Mouse (Mus musculus) forebrain, embryonic 10.5 days (tissue): ENCODE measurements around the gene Paf1. TPM values are rescaled to one million over a fixed set of nuclear protein-coding genes. Genes with fewer than 3 reads are reported as not detected.

Experiments used
- DNase-seq: peaks from one replicate; pipeline ENCODE4 v3.0.0-alpha.2; 2017; ENCODE audit warnings: low spot score; ENCODE audit errors: extremely low spot score
- H3K27ac ChIP-seq: fragments of 300-500 bp; sonication (generic); 2 replicates; pipeline ENCODE4 v1.5.1; 2016; ENCODE audit warnings: mild to moderate bottlenecking
- H3K27me3 ChIP-seq: fragments of 300-500 bp; sonication (generic); 2 replicates; pipeline ENCODE4 v1.6.1; 2016; ENCODE audit warnings: mild to moderate bottlenecking; ENCODE audit not compliant: poor library complexity, severe bottlenecking
- H3K36me3 ChIP-seq: fragments of 300-500 bp; sonication (generic); replicated peaks from 2 replicates; pipeline ENCODE4 v1.6.1; 2016; ENCODE audit warnings: mild to moderate bottlenecking, moderate library complexity
- H3K4me1 ChIP-seq: fragments of 300-500 bp; sonication (generic); 2 replicates; pipeline ENCODE4 v1.6.1; 2016
- H3K4me3 ChIP-seq: fragments of 300-500 bp; sonication (generic); 2 replicates; pipeline ENCODE4 v1.5.1; 2016; ENCODE audit warnings: mild to moderate bottlenecking, moderate library complexity
- H3K9me3 ChIP-seq: fragments of 300-500 bp; sonication (generic); 2 replicates; pipeline ENCODE4 v1.6.1; 2016; ENCODE audit warnings: mild to moderate bottlenecking, moderate library complexity
- WGBS: fragments of 180-500 bp; shearing (Covaris S2); methylation state at CpG from one replicate; pipeline ENCODE4 v1.1.7; 2016; 5-methylcytosine and 5-hydroxymethylcytosine counted together
- polyA plus RNA-seq: library from polyadenylated mRNA; unstranded; fragments of >200 nt; fragmentation: Nextera tagmentation; extraction: Ambion mirVana; gene quantifications from 2 replicates; pipeline ENCODE4 v1.2.1, GENCODE M21; 2016

Paf1 gene
- polyA plus RNA-seq, 1 experiment from 2014 or later, result 82.3 TPM

DNA sequence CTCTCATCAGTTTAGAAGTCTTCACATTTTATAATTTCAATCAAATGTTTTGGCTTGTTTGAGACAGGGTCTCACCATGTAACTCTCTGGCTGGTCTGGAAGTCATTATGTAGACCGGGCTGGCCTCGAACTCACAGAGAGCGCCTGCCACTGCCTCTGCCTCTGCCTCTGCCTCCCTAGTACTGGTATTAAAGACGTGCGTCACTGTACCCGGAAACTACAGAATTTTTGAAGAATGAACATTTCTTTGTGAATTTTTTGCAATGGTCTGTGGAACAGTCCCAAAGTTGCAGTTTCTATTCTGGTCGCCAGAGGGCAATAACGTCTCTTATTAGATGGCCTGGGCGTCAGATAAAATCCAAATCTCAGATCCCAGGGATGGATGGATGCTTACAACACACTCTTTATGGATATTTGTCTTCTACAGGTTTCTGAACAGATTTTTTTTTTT is 19.6 kb upstream of the Paf1 start:
- under 1% methylated on average over 9 of the region's 9 CpGs for WGBS
- H3K27ac ChIP-seq, result peak overlapping the region; percentile 98
- H3K27me3 ChIP-seq, result peaks cover 11% of the 10 kb centered on the region
- peaks cover 72% of the 10 kb centered on the region for H3K4me1 ChIP-seq
- peak overlapping the region; percentile 90 for H3K4me3 ChIP-seq
- H3K9me3 ChIP-seq, result no peaks in the 10 kb centered on the region
- peak; percentile 78 for DNase-seq
- peaks cover 32% of the 10 kb centered on the region for H3K36me3 ChIP-seq

DNA sequence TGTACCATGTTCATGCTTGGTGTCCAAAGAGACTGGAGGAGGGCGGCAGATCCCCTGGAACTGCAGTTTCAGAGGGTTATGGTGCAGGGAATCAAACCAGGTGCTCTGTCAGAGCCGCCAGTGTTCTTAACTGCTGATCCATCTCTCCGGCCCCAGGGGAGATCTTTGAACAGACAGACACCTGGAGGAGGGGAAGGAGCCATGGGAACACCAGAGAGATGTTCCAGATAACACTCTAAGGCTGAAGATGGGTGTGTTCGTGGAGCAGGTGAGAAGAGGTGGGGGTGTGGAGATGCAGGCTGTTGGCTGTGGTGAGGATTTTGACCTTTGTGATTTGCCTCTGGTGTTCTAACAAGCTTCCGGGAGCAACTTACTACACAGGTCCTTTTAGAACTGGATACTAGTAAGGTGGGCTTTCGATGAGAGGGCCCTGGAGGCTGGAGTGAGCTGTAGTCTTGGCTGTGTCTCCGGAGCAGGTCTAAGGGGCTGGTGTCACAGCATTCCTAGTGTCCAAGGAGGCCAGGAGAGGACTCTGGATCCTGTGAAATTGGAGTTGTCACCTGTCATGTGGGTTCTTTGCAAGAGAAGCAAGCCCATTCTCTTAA is 18.8 kb upstream of the Paf1 start:
- Histone ChIP-seq H3K4me1 (peaks cover 74% of the 10 kb centered on the region), H3K36me3 (peaks cover 25% of the 10 kb centered on the region), H3K27ac (peak overlapping the region; percentile 90; the same call in 1 of the 2 replicates), H3K9me3 (no peaks in the 10 kb centered on the region), H3K4me3 (0 out of 2 replicates have a peak overlapping the region, but pooled peaks have one; percentile 5), H3K27me3 (peaks cover 14% of the 10 kb centered on the region)
- DNase-seq, result no peak
- 80% methylated on average over 7 of the region's 7 CpGs for WGBS

DNA sequence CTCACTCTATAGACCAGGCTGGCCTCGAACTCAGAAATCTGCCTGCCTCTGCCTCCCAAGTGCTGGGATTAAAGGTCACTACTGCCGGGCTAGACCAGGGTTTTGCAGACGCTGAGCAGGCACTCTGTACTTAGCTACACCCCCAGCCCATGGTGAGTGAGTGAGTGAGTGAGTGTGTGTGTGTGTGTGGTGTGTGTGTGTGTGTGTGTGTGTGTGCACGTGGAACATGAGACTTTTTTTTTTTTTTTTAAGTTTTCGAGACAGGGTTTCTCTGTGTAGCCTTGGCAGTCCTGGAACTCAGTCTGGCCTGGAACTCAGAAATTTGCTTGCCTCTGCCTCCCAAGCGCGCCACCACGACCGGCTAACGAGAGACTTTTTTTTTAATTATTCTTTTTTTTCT is 18.1 kb upstream of the Paf1 start:
- WGBS, result 89% methylated on average over 10 of the region's 10 CpGs
- no peak for DNase-seq
- H3K27me3 ChIP-seq, result peaks cover 14% of the 10 kb centered on the region
- peaks cover 18% of the 10 kb centered on the region for H3K36me3 ChIP-seq
- no peaks in the 10 kb centered on the region for H3K9me3 ChIP-seq
- H3K4me3 ChIP-seq, result peak overlapping the region; percentile 69
- peak overlapping the region; percentile 90 for H3K27ac ChIP-seq
- peaks cover 74% of the 10 kb centered on the region for H3K4me1 ChIP-seq

DNA sequence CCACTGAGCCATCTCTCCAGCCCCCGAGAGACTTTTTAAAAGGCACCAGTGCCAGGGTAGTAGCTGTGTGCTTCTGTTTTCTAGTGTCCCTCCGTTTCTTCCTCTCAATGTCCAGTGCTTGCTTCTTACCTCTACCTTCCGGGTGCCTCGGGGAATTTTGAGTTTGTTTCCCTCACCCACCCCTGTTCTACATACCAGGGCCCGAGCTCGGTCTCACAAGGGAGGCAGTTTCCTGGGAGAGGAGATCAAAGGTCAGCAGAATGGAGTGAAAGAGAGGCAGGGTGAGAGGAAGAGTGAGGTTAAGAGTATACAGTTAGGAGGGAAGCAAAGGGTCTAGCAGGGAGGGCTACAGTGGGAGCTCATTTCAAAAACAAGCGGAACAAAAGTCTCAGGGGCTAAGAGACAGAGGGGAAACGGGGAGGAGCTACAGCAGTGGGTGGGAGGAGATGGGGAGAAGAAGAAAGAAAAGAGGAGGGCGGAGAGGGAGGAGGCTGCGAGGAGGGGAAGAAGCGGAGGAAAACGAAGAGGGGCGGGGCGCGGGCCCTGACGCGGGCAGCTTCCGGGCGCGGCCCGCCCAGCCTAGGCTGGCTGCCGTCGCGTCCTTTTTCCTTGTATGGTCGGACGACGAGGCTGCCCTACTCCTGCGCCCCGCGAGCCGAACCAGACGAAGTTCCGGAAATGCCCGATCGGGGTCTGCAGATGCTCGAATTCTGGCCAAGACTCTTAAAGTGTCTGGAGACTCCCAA is 17.4 kb upstream of the Paf1 start:
- Histone ChIP-seq H3K36me3 (peaks cover 11% of the 10 kb centered on the region), H3K27me3 (peaks cover 14% of the 10 kb centered on the region), H3K9me3 (no peaks in the 10 kb centered on the region), H3K4me3 (peak overlapping the region; percentile 69), H3K27ac (peak overlapping the region; percentile 90), H3K4me1 (peaks cover 74% of the 10 kb centered on the region)
- DNase-seq, result peak; percentile 90
- under 1% methylated on average over 36 of the region's 36 CpGs for WGBS

DNA sequence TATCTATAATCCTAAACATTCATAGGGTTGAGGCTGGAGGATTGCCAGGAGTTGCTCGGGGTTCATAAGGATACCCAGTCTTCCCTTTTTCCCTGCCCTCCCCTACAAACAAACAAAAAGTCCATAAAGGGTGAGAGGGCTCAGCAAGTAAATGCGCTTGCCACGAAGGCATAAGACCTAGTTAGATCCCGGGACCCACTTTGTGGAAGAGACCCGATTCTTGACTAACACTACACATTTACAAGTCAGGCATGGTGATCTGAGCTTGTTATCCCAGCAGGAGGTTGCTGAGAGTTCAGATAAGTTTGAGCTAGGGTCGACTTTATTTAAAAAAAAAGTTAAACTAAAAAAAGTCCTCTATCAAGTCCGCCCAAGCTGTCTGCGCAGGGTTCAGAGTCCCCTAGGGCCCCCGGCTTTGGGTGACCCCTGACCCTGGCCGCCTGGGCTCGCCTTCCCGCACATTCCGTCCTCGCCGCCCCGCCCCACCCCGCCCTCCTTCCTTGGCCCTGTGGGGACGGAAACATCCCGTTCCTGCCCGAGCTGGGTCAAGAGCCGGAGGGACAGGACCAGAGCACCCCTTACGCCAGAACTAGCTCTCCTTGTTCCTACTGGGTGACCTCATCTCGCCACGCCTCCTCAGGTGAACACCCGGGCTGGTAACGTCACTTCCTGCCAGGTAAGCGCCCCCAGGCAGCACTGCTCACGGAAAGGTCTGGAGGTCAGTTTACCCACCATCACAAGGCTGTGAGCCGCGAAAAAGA is 16.6 kb upstream of the Paf1 start:
- Histone ChIP-seq H3K4me1 (peaks cover 74% of the 10 kb centered on the region), H3K4me3 (peak overlapping the region; percentile 69), H3K27me3 (peaks cover 14% of the 10 kb centered on the region), H3K27ac (peak overlapping the region; percentile 90), H3K36me3 (peaks cover 9% of the 10 kb centered on the region), H3K9me3 (no peaks in the 10 kb centered on the region)
- 2% methylated on average over 30 of the region's 30 CpGs for WGBS
- DNase-seq, result peak; percentile 55

DNA sequence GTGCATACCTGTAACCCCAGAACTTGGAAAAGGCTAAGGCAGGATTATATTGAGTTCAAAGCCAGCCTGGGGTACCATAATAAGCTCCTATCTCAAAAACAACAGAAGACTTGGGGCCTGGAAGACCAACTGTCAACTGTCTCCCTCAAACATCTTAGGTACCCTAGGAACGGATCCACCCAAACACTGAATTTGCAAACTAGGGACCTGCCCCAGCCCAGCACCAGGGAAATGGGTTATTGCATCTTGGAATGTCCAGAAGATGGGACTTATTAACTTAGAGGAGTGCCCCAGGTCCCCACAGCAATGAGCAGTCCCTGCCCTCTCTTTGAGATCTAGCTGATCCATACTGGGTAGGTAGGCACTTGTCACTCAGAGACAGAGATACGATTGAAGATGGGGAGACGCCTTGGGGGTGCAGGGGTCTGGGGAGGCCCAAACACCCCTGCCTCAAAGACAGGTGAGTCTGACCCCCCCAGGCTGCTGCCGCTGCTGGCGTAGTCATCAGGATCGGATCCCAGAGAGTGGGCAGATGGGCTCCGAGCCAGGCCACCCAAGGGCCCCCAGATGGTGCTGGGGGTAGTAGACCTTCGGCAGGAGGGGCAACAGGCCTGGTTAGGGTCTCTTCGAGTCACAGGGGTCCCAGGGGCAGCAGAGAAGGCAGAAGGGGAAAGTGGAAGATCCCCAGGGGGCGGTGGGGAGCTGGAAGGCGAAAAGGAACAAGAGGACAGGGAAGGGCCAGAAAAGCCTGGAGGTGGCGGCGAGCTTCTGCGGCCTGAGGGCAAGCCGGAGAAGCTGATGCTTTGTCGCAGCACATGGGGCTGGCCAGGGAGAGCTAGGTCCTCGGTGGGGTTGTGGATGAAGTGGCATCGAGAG is 15.3 kb upstream of the Paf1 start:
- H3K9me3 ChIP-seq, result no peaks in the 10 kb centered on the region
- peak overlapping the region; percentile 90; the same call in 1 of the 2 replicates for H3K27ac ChIP-seq
- peaks cover 9% of the 10 kb centered on the region for H3K36me3 ChIP-seq
- DNase-seq, result no peak
- 78% methylated on average over 18 of the region's 18 CpGs for WGBS
- H3K4me3 ChIP-seq, result peak overlapping the region; percentile 69
- H3K27me3 ChIP-seq, result peaks cover 14% of the 10 kb centered on the region
- peaks cover 85% of the 10 kb centered on the region for H3K4me1 ChIP-seq

DNA sequence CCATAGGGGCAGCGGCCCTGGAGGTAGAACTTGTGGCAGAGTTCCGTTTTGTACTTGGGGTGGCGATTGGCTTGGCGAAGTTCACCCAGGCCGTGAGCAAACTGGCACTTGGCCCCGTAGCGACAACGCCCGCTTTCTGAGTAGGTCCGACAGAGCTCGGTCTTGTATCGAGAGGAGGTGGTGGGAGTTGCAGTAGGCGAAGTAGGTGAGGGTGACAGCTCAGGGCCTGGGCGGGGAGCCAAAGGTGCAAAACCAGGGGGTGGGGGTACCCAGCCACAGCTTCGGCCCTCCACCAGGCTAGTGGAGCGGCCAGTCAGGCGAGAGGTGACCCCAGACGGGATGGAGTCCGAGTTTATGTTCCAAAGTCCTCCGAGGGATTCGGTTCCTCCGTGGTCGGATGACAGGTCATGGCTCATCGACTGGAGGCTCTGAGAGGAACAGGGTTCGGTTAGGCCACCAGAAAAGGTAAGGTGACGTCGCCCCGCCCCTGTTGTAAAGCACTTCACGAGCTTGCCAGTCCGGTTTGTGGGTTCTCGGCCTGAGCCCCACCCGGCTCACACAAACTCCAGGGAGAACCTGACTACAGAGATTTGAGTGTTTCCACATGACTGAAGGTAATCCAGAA is 14.6 kb upstream of the Paf1 start:
- peak overlapping the region; percentile 90 for H3K27ac ChIP-seq
- WGBS, result 53% methylated on average over 32 of the region's 32 CpGs
- peaks cover 92% of the 10 kb centered on the region for H3K4me1 ChIP-seq
- H3K36me3 ChIP-seq, result peaks cover 9% of the 10 kb centered on the region
- DNase-seq, result no peak
- H3K9me3 ChIP-seq, result no peaks in the 10 kb centered on the region
- peaks cover 14% of the 10 kb centered on the region for H3K27me3 ChIP-seq
- H3K4me3 ChIP-seq, result peak overlapping the region; percentile 69

DNA sequence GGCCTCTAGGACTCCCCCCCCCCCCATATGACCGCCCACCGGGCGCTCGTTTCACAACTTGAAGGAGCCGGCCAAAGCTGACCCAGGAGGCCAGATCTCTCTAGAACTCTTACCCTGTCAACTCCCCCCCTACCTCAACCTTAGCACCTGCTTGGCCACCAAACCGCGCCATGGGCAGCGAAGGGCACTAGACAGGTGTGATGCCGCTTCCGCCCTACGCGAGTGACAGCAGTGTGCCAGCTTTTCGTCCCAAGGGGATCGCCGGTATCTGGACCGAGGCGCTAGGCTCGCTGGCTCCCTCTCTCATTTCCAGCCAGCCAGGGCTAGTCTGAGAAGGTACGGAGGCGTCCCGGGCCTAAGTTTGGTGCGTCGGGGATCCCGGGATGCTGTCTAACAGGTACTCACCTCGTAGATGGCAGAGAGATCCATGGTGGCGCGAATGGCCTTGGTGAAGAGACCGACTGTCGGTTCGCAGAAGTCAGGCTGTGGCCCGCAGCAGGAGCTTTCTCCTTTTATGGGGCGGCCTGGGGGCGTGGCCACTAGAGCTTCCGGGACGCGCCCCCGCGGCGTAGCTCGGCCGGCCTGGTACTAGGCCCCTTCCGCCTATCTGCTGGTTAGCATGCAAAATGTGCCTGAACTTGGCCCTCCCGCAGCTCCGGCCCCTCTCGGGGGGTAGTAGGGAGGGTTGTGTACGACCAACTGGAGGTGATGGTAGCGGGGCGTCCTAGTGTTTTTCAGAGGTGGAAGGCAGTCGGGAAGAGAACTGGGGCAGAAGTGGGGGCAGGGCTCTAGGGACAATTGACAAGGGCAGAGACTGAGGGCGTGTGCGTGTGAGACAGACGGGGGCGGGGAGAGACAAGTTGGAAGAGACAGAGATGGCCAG is 13.7 kb upstream of the Paf1 start:
- Histone ChIP-seq H3K4me1 (peaks cover 91% of the 10 kb centered on the region), H3K27me3 (peaks cover 14% of the 10 kb centered on the region), H3K4me3 (peak overlapping the region; percentile 69), H3K36me3 (peaks cover 9% of the 10 kb centered on the region), H3K9me3 (no peaks in the 10 kb centered on the region), H3K27ac (peak overlapping the region; percentile 90)
- peak; percentile 81 for DNase-seq
- under 1% methylated on average over 53 of the region's 53 CpGs for WGBS

DNA sequence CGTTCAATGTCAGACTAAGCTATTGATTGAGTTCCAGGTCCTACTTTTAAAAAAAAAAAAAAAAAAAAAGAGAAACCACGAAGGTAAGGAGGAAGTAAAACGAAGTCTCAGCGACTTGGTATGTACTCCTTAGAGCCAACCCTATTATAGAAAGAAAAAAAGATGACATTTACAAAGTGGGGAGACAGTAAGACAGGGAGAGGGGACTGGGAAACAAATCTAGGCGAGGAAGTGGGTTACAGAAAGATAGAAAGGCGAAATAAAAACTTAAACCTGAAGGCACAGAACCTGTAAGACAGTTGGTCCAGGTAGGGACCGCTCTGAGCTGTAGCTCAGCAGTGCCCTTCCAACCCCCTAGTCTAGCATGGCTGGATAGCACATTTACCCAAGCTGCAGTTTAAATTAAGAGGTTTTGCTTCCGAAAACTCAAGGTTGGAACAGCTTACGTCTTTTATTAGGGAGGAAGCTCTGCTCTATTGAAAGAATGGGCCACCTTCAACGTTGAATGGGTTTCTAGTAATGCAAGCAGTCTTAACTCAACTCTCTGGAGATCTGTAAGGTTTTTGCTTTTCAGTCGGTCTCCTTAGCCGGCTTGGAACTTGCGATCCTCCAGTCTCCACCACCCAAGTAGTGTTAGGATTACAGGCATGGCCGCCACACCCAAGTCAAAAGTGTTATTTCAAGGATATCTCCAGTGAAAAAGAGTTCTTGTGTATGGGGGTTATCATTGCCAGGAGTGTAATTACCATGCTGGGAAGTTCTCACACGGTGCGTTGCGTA is 12.3 kb upstream of the Paf1 start, which contains the start of gene Zfp36:
Zfp36 (minus strand) TSS at position 17 of the 780 bp plus-strand sequence.
- Histone ChIP-seq H3K9me3 (no peaks in the 10 kb centered on the region), H3K36me3 (peaks cover 16% of the 10 kb centered on the region), H3K4me1 (peaks cover 81% of the 10 kb centered on the region), H3K27ac (peak within 1 kb of the TSS; percentile 90), H3K4me3 (peak within 1 kb of the TSS; percentile 69), H3K27me3 (peaks cover 14% of the 10 kb centered on the region)
- DNase-seq, result no peak
- WGBS, result 57% methylated on average over 17 of the region's 17 CpGs

DNA sequence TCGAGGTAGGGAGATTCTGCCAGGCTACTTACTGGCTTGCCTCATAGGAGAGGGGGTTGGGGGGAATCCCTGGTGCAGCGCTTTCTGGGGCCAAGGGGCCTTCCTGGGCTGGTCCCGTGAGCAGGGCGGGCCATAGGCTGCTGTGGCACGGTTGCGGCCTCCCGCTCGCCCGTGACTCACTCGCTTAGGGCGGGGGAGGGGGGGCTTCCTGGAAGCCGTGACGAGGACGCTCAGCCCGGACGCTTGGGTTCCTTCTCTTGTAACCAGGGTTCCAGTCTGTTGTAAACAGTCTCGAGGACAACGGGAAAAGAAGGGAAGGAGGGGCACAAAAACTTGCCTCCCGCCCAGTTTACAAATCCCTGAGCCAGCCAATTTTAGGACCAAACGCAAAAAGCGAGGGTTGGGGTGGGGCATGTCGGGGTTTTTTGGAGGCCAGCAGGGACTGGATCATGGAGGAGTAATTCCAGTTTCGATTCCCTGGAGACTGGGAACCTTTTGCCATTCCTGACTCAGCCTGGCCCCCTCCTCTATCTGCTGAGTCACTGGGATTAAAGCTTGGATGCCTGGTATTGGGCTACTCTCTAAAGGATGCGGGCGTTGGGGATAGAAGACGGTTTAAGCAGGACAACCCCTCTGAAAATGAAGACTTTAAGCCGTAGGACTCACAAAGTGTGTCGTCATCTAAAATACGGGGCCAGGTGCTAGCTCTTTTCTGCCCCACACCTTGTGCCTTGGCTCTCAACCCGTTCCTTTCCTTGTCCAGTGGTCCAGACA is 11.5 kb upstream of the Paf1 start:
- H3K9me3 ChIP-seq, result no peaks in the 10 kb centered on the region
- peaks cover 24% of the 10 kb centered on the region for H3K36me3 ChIP-seq
- H3K4me3 ChIP-seq, result peak overlapping the region; percentile 45
- 4% methylated on average over 30 of the region's 30 CpGs for WGBS
- peak; percentile 42 for DNase-seq
- peak overlapping the region; percentile 89 for H3K27ac ChIP-seq
- H3K27me3 ChIP-seq, result peaks cover 14% of the 10 kb centered on the region
- H3K4me1 ChIP-seq, result peaks cover 75% of the 10 kb centered on the region
